Mouse (Mus musculus) C2C12 (cell line): ENCODE results near the gene Limch1. TPM values are rescaled to one million over a fixed set of nuclear protein-coding genes. Genes with fewer than 3 reads are reported as not detected.

Experiments used
- H3K27me3 ChIP-seq: one replicate; pipeline ENCODE4 v1.6.1; 2011; ENCODE audit not compliant: control insufficient read depth, insufficient read depth, insufficient read length
- H3K36me3 ChIP-seq: one replicate; pipeline ENCODE4 v1.6.1; 2011; ENCODE audit not compliant: control insufficient read depth, insufficient read depth
- H3K4me3 ChIP-seq: one replicate; pipeline ENCODE4 v1.5.1; 2011; ENCODE audit warnings: mild to moderate bottlenecking, control low read depth; ENCODE audit not compliant: poor library complexity, insufficient read depth, severe bottlenecking
- H3K79me2 ChIP-seq: one replicate; pipeline ENCODE4 v1.6.1; 2011; ENCODE audit not compliant: control insufficient read depth, insufficient read depth
- H3K79me3 ChIP-seq: one replicate; pipeline ENCODE4 v1.6.1; 2011; ENCODE audit warnings: low read depth, control low read depth
- H3ac ChIP-seq: one replicate; pipeline ENCODE3; 2011; ENCODE audit warnings: low read depth; ENCODE audit not compliant: control insufficient read depth, insufficient read length
- CEBPB ChIP-seq: IDR thresholded peaks from one replicate; pipeline ENCODE4 v1.6.1; 2011; ENCODE audit warnings: low read depth, mild to moderate bottlenecking, control low read depth, moderate library complexity
- CTCF ChIP-seq: IDR thresholded peaks from one replicate; pipeline ENCODE4 v1.5.1; 2011; ENCODE audit not compliant: control insufficient read depth, insufficient read depth, insufficient read length
- FOSL1 ChIP-seq: IDR thresholded peaks from one replicate; pipeline ENCODE4 v1.8.0; 2011; ENCODE audit warnings: mild to moderate bottlenecking, low read length; ENCODE audit not compliant: poor library complexity, insufficient read depth, severe bottlenecking
- MAX ChIP-seq: IDR thresholded peaks from one replicate; pipeline ENCODE4 v1.6.1; 2011; ENCODE audit warnings: mild to moderate bottlenecking, control low read depth
- MYOD1 ChIP-seq: IDR thresholded peaks from one replicate; pipeline ENCODE4 v1.6.1; 2011; ENCODE audit warnings: low read depth; ENCODE audit not compliant: control insufficient read depth, insufficient read length
- MYOG ChIP-seq: IDR thresholded peaks from one replicate; pipeline ENCODE4 v1.6.1; 2011; ENCODE audit not compliant: control insufficient read depth, insufficient read length; ENCODE audit errors: extremely low read depth
- USF1 ChIP-seq: IDR thresholded peaks from one replicate; pipeline ENCODE4 v1.6.1; 2011; ENCODE audit warnings: low read depth, mild to moderate bottlenecking, control low read depth, moderate library complexity
- polyA plus RNA-seq: library from polyadenylated mRNA; unstranded; fragments of >200 nt; fragmentation: generic; extraction: Trizol; gene quantifications from one replicate; pipeline ENCODE4 v1.2.1, GENCODE M21; 2012; ENCODE audit warnings: missing spikeins

The Limch1 gene
- polyA plus RNA-seq, 1 experiment, result not detected

DNA sequence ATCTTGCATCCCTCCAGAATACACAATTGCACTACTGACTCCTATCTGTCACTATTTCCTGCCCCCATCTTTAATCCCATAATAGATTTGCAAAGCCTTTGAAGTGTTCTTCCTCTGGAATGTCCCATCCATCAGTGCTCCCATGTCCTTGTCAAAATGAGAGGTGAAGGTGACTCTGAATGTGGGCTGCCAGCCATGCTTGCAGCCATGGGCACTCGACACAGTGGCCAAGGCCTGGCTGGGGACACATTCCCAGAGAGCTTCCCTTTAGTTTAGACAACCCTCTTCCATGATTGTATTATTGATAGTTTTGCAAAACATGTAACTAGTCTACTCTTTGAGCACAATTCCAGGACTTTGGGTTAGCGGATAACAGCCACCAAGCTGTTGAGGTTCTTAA lies 96.3 kb downstream of the Limch1 start:
- H3K79me3 ChIP-seq, result no peaks in the 10 kb centered on the region
- H3ac ChIP-seq, result no peak overlapping the region
- H3K27me3 ChIP-seq, result no peaks in the 10 kb centered on the region
- TF ChIP-seq MAX (no peak), MYOG (no peak), MYOD1 (no peak), FOSL1 (no peak), CTCF (no peak)
- H3K36me3 ChIP-seq, result no peaks in the 10 kb centered on the region
- no peak overlapping the region for H3K4me3 ChIP-seq
- no peaks in the 10 kb centered on the region for H3K79me2 ChIP-seq

DNA sequence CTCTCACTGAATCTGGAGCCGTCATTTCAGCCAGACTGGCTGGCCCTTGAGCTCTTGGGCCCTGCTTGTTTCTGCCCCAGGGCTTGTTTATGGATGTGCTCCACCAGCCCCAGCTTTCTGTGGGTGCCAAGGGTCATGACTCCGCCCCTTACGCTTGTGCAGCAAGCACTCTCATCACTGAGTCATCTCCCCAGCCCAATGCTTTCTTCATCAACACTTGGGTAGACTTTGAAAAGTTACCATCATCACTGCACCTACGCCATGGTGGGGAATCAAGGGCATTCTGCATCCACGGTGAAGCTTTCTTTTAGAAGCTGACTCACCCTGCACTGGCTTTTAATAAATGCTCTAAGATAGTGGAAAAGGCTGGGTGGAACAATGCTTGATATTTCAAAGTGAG lies 97.1 kb downstream of the Limch1 start:
- no peaks in the 10 kb centered on the region for H3K27me3 ChIP-seq
- H3ac ChIP-seq, result no peak overlapping the region
- no peaks in the 10 kb centered on the region for H3K36me3 ChIP-seq
- H3K79me2 ChIP-seq, result no peaks in the 10 kb centered on the region
- TF ChIP-seq MYOG, result no peak
- no peak for TF ChIP-seq CTCF
- TF ChIP-seq USF1, result no peak
- no peak for TF ChIP-seq CEBPB
- TF ChIP-seq MAX, result no peak
- TF ChIP-seq FOSL1, result no peak
- no peak for TF ChIP-seq MYOD1
- H3K4me3 ChIP-seq, result no peak overlapping the region
- no peaks in the 10 kb centered on the region for H3K79me3 ChIP-seq

DNA sequence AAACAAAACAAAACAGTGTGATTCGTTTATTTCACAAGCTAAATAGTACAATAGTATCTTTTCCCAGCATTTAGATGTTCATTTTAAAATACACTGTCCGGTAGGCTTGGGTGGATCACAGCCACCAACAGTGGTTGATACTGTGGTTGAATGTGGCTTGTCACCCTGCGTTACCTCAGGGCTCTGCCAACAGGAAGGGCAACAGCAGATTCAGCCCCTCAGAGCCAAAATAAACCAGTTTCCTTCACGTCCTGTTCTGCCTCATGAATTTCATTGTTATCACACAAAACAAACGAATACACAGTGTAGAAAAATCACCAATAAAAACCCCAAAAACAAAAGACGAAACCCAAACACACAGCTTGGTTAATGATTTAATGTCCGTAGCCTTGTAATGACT lies 102.5 kb downstream of the Limch1 start:
- H3K4me3 ChIP-seq, result no peak overlapping the region
- no peaks in the 10 kb centered on the region for H3K79me3 ChIP-seq
- TF ChIP-seq CTCF (no peak), MYOD1 (no peak), FOSL1 (no peak), USF1 (no peak), CEBPB (no peak), MYOG (no peak), MAX (no peak)
- no peaks in the 10 kb centered on the region for H3K36me3 ChIP-seq
- H3K27me3 ChIP-seq, result peaks cover 3% of the 10 kb centered on the region
- H3K79me2 ChIP-seq, result no peaks in the 10 kb centered on the region
- H3ac ChIP-seq, result no peak overlapping the region

DNA sequence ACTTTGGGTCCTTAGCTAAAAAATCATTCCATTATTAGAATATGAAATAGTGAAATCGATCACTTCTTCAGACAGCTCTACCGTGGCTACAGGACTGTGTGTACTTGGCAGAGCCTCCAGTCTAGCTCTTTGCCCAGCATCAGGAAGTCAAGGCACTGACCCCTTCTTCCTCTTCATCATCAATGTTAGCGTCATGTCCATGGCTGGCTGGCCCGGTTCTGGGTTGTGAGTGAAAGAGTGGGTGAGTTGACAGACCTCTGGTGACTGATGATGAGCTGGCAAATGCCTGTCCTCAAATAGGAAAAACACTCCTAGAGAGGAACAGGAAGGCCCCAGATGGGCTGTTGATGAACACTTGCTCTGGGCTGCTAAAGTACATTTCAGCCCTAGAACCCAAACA lies 103.5 kb downstream of the Limch1 start:
- Histone ChIP-seq H3K79me3 (no peaks in the 10 kb centered on the region), H3K4me3 (no peak overlapping the region), H3K79me2 (no peaks in the 10 kb centered on the region), H3K27me3 (peaks cover 3% of the 10 kb centered on the region), H3K36me3 (no peaks in the 10 kb centered on the region), H3ac (no peak overlapping the region)
- TF ChIP-seq USF1, result no peak
- TF ChIP-seq CTCF, result no peak
- no peak for TF ChIP-seq FOSL1
- no peak for TF ChIP-seq MYOG
- no peak for TF ChIP-seq CEBPB
- TF ChIP-seq MYOD1, result no peak
- no peak for TF ChIP-seq MAX

DNA sequence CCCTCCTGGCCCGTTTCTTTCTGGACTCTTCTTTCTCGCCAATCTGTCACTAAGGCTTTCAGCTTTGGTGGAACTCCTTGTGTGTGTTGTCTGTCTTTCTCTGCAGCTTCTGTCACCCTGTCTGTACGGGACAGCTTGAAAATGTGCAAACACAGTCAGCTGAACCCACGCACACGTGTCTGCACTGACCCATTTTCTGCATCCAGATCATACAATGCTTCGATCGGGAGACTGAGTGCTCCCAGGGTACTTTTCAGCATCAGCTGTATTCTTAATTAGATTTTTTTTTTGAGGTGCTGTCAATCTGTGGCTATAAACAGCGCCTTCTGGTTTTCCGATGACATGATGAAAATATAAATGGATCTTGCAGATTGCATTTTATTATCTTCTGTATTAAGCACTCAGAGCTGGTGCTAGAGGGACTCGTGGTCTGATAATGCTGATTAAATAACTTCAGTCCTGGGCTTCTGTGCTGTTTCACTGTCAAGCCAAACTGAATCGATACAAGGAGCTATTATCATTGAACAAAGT lies 105.2 kb downstream of the Limch1 start:
- Histone ChIP-seq H3K4me3 (no peak overlapping the region), H3K79me2 (no peaks in the 10 kb centered on the region), H3K79me3 (no peaks in the 10 kb centered on the region), H3K36me3 (no peaks in the 10 kb centered on the region), H3K27me3 (peaks cover 3% of the 10 kb centered on the region), H3ac (no peak overlapping the region)
- no peak for TF ChIP-seq MYOG

DNA sequence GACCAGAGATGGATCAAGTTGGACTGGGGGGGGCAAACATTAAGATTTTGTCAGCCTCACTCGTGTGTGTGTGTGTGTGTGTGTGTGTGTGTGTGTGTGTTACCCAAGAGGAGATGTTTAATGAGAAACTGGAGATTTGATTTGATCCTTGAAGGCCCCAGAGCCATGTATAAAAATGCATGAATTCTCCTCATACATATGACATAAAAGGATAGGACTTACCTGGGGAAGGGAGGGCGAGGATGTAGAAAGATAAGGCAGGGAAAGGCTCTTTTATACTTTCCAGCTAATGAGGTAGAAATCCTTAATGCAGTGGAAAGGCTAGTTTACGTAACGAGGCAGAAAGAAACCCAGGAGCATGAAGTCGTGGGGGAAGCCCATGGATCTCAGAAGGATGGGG lies 106.1 kb downstream of the Limch1 start:
- TF ChIP-seq CTCF (no peak), MYOD1 (no peak), CEBPB (no peak), USF1 (no peak), FOSL1 (no peak), MAX (no peak), MYOG (no peak)
- H3K79me2 ChIP-seq, result no peaks in the 10 kb centered on the region
- H3K79me3 ChIP-seq, result no peaks in the 10 kb centered on the region
- no peaks in the 10 kb centered on the region for H3K36me3 ChIP-seq
- peaks cover 3% of the 10 kb centered on the region for H3K27me3 ChIP-seq
- no peak overlapping the region for H3ac ChIP-seq
- no peak overlapping the region for H3K4me3 ChIP-seq
